Mouse (Mus musculus) Muller cell, postnatal 12 days (primary cell): ENCODE results near the gene Gm10663.

ENCODE experiments used
- DNase-seq: peaks from one replicate; pipeline ENCODE4 v3.0.0-alpha.2; 2015; ENCODE audit errors: inconsistent ontology term

Gene Gm10663

GRCm38 (mm10) chr8:65087711-65088110 is 12.9 kb downstream of the Gm10663 start:
- no peak for DNase-seq

GRCm38 (mm10) chr8:65088120-65088519 is 13.3 kb downstream of the Gm10663 start:
- DNase-seq, result no peak

DNA sequence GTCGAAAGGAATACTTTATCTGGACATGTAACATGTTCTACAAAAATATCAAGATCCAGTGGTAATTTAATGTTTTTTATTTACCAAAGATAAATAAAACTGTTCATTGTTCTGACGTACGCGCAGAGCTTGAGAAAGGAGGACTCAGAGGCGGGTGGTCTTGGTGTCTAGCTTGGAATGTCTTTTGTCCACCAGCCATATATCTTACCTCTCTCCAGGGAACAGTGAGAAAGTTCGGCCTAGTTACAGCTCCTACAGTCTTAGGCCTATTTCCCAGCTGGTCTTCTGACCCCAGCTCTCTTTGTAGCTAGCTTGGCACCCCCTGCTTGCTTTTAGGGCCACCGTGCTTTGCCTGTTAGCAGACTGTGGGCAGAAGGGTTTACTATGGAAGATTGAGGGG is 14.9 kb downstream of the Gm10663 start:
- DNase-seq, result no peak

GRCm38 (mm10) chr8:65097760-65098415 is 23.1 kb downstream of the Gm10663 start:
- DNase-seq, result peak; percentile 7

DNA sequence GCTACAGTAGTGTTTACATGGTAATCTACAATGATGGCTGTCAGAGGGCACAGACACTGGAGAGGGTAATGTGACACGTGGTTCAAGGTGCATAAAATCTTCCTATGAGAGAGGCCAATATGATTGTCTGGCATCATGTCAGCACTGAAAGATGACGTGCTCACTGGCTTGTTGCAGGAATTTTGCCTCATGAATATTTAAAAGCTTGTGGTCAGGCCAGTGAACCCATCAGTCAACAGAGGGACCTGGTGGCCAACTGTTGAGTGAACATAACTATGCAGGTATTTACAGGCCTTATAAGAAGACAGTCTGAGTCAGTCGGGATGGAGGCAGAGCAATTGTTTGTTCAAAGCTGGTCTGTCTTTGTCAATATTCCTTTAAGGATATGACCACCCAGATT is 24.9 kb downstream of the Gm10663 start:
- peak; percentile 37 for DNase-seq

DNA sequence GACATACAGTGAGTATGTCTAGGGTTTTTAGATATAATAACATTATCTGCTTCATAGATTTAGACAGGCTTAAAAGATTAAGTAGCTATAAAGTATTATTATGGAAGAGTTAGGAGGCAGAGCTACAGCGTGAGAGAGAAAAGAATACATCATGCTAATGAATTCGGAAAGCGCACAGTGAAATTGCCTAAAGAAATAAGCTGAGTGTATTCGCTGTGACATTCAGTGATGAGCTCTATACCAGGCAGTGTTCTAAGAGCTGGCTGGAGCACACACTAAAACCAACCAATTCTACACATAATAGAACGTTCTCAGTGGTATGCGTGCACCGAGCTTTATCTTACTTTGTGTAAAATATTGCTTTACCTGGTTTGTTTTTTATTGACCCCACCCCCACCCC is 28.8 kb downstream of the Gm10663 start:
- DNase-seq, result no peak

DNA sequence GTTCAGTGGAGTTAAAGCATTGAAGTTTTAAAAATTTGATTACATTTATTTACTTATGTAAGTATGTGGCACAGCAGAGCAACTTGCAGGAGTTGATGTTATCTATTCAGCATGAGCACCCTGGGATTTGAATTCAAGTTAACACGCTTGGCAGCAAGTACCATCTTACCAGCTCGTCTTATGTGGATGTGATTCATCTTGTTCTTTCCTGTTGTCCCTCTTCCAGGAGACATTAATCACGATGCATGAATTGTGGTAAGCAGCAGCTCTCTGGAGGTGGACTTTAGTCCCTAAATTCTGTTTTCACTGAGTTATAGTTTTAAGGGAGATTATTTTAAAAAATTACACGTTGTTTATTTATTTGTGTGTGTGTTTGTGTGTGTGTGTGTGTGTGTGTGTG is 29.2 kb downstream of the Gm10663 start:
- DNase-seq, result no peak

- DNase-seq, result no peak
These were observed 33.3 kb downstream of the Gm10663 start for GRCm38 (mm10) chr8:65107936-65108718.

- DNase-seq, result no peak
These were observed 34.1 kb downstream of the Gm10663 start for GRCm38 (mm10) chr8:65108936-65109335.

DNA sequence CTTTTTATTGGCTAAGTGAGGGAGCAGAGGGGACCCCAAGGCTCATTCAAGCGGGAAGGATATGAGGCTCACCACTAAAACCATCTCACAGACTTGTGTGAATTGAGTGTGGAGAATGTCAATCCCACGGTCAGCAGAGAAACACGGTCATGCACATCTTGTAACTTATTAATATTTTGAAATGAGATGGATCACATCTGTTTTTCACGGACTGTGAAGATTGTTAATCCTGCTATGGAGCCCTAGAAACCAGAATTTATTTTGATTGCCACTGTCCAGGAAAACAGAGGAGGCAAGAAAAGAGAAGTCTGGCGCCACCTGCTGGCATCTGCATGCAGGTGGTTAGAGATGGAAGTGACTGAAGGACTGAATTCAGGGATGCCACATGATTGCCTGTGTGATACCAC is 35.5 kb downstream of the Gm10663 start:
- peak; percentile 55 for DNase-seq

- no peak for DNase-seq
These were observed 37.3 kb downstream of the Gm10663 start for GRCm38 (mm10) chr8:65112092-65112491.

GRCm38 (mm10) chr8:65126014-65126413 is 51.2 kb downstream of the Gm10663 start:
- DNase-seq, result no peak

DNA sequence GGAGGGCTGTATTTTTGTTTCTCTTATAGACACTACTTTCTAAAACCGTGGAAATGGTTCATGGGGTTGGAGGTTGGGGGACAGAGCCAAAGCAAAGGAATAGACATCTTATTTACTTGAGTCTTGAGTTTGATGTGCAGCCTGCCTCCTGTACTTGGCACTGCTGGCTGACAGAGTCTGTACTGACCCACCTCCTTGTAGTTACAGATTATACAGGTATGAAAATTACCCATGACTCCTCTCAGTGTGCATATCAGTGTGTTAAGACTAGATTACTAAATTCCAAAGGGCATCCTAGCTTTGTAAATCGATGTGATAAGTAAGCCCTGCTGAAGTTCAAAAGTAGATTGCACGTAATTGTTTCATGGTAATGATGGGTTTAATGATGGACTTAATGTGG is 51.6 kb downstream of the Gm10663 start:
- no peak for DNase-seq
